In genomic region chr16:91139481-91139880, GRCm38 (mm10) we compare ENCODE assay signal across 11 mouse cellular contexts. TPM values are rescaled to one million over a fixed set of nuclear protein-coding genes. Genes with fewer than 3 reads are reported as not detected.
DNase-seq lines count a peak whose midpoint lies in the region; ATAC-seq and TF ChIP-seq lines count a peak whose summit lies in the region.
"Had no signal": no experiment of that assay in that cellular context is flagged by ENCODE, and none has a peak within 500 bp of the region (broad histone marks: within the 10 kb centered on the region; RNA-seq: fewer than 3 reads in every experiment).

No protein-coding gene starts in this region.

- DNase-seq in adrenal gland, postnatal 25 days, result peak; percentile 3
- no peak for DNase-seq in adrenal gland, adult 2 months
- DNase-seq in lung, postnatal 0 days (ENCODE audit: low spot score), result peak; percentile 20
- DNase-seq in lung, postnatal 25 days (ENCODE audit: low spot score), result no peak
- DNase-seq in heart, postnatal 36 days, result peak; percentile 15 to 27
- no peak for DNase-seq in frontal cortex, postnatal 36 days (ENCODE audit: low spot score in 2 of 2)
- DNase-seq in spleen, adult 12 weeks (ENCODE audit: low spot score), result no peak

- TF ChIP-seq EP300 in lung, postnatal 0 days (IDR thresholded peaks at IDR 0.05), result no peak

- intact Hi-C loops in heart, postnatal 36 days (cut with DNase I), result no loop called here

- 0 out of 2 replicates have a peak, but pooled peaks cover 5% of the 10 kb centered on the region for H3K27me3 ChIP-seq in lung, postnatal 0 days (replicated peaks; ENCODE audit: insufficient read depth, low read length)
- peaks cover 95% of the 10 kb centered on the region for H3K27me3 ChIP-seq in neural tube, embryonic 15.5 days (replicated peaks)

- H3K4me3 ChIP-seq in lung, postnatal 0 days (ENCODE audit: low read depth, low read length), result no peak overlapping the region
- H3K4me3 ChIP-seq in neural tube, embryonic 15.5 days (replicated peaks), result no peak overlapping the region

- H3K4me2 ChIP-seq in lung, postnatal 0 days (replicated peaks; ENCODE audit: low read depth, low read length), result no peak overlapping the region
- H3K4me2 ChIP-seq in neural tube, embryonic 15.5 days, result 0 out of 2 replicates have a peak overlapping the region, but pooled peaks have one; percentile 36

- H3K9me3 ChIP-seq in lung, postnatal 0 days (ENCODE audit: low read length), result no peaks in the 10 kb centered on the region
- H3K9me3 ChIP-seq in neural tube, embryonic 15.5 days (replicated peaks), result 0 out of 2 replicates have a peak, but pooled peaks cover 10% of the 10 kb centered on the region

- no peaks in the 10 kb centered on the region for H3K4me1 ChIP-seq in lung, postnatal 0 days (ENCODE audit: insufficient read depth, low read depth, low read length)
- H3K4me1 ChIP-seq in neural tube, embryonic 15.5 days, result peaks cover 20% of the 10 kb centered on the region

- H3K27ac ChIP-seq in lung, postnatal 0 days (ENCODE audit: low read length), result no peak overlapping the region
- no peak overlapping the region for H3K27ac ChIP-seq in neural tube, embryonic 15.5 days (replicated peaks)

- ATAC-seq in lung, postnatal 0 days, result peak; percentile 35
- no peak; the same call in 1 of the 2 replicates for ATAC-seq in neural tube, embryonic 15.5 days (ENCODE audit: low FRiP score)

- 22% methylated on average over 10 of the region's 10 CpGs for WGBS in lung, postnatal 0 days
- WGBS in neural tube, embryonic 15.5 days, result 26% methylated on average over 10 of the region's 10 CpGs

- no peak for TF ChIP-seq CTCF in lung, postnatal 0 days (IDR thresholded peaks at IDR 0.05)

- H3K36me3 ChIP-seq in lung, postnatal 0 days (ENCODE audit: insufficient read depth, low read length), result no peaks in the 10 kb centered on the region
- no peaks in the 10 kb centered on the region for H3K36me3 ChIP-seq in neural tube, embryonic 15.5 days

- no peak overlapping the region for H3K9ac ChIP-seq in lung, postnatal 0 days (replicated peaks; ENCODE audit: low read depth)
- H3K9ac ChIP-seq in neural tube, embryonic 15.5 days (replicated peaks), result no peak overlapping the region

RNA-seq across cellular contexts. Expression of gene 4932438H23Rik, which starts 44.6 kb away (rescaled TPM):
- not detected in 2 replicates for total RNA-seq in adrenal gland, postnatal 25 days (2021)
- under 1 TPM in 1 of 2 experiments, not detected in 1; 0.21 TPM for total RNA-seq in adrenal gland, adult 2 months (2021)
- 0.06 TPM in 1 of 2 replicates, not detected in the other for polyA plus RNA-seq in adrenal gland, adult 2 months (2012; rRNA removed)
- 0.07 and 0.26 TPM in 2 replicates for polyA plus RNA-seq in lung, postnatal 0 days (2015; fragmentation: Nextera tagmentation; extraction: Ambion mirVana)
- total RNA-seq in heart, postnatal 36 days (2021), result under 1 TPM in 1 of 2 experiments, not detected in 1; 0.19 TPM
- polyA plus RNA-seq in neural tube, embryonic 15.5 days (2015; fragmentation: Nextera tagmentation; extraction: Ambion mirVana), result 0.18 and 0.33 TPM in 2 replicates
- total RNA-seq: common myeloid progenitor, adult 5-6 weeks had no signal
- polyA plus RNA-seq: intestine, embryonic 14.5 days; liver, embryonic 16.5 days had no signal

Comparison
In these comparisons a context has a peak if more than half of its experiments do, and no peak if none do; other contexts are left out.
1. DNase-seq: peak in adrenal gland, postnatal 25 days (single experiment), lung, postnatal 0 days (single experiment) and heart, postnatal 36 days (2 of 2); none in adrenal gland, adult 2 months (single experiment), lung, postnatal 25 days (single experiment), frontal cortex, postnatal 36 days (0 of 2) and spleen, adult 12 weeks (single experiment).